Comparison of ENCODE assay signal across 9 mouse cellular contexts in genomic region chr15:6579194-6579768, GRCm38 (mm10). TPM values are rescaled to one million over a fixed set of nuclear protein-coding genes. Genes with fewer than 3 reads are reported as not detected.
DNase-seq lines count a peak whose midpoint lies in the region; ATAC-seq and TF ChIP-seq lines count a peak whose summit lies in the region.
"Had no signal": no experiment of that assay in that cellular context is flagged by ENCODE, and none has a peak within 500 bp of the region (broad histone marks: within the 10 kb centered on the region; RNA-seq: fewer than 3 reads in every experiment).

No protein-coding gene starts in this region.

- H3K27me3 ChIP-seq in heart, postnatal 0 days (ENCODE audit: control insufficient read depth, insufficient read depth, low read length), result no peaks in the 10 kb centered on the region
- H3K27me3 ChIP-seq in CH12.LX (replicated peaks), result no peaks in the 10 kb centered on the region
- no peaks in the 10 kb centered on the region for H3K27me3 ChIP-seq in liver, postnatal 0 days (ENCODE audit: insufficient read depth, low read length)
- no peaks in the 10 kb centered on the region for H3K27me3 ChIP-seq in neural tube, embryonic 15.5 days (replicated peaks)

- no peaks in the 10 kb centered on the region for H3K36me3 ChIP-seq in heart, postnatal 0 days (replicated peaks; ENCODE audit: control insufficient read depth, insufficient read depth, low read length)
- H3K36me3 ChIP-seq in CH12.LX (replicated peaks in 1 of 2; ENCODE audit: control insufficient read depth in 1 of 2, insufficient read depth in 1 of 2, low read length in 1 of 2), result no peaks in the 10 kb centered on the region
- no peaks in the 10 kb centered on the region for H3K36me3 ChIP-seq in liver, postnatal 0 days (replicated peaks; ENCODE audit: insufficient read depth, low read length)
- no peaks in the 10 kb centered on the region for H3K36me3 ChIP-seq in neural tube, embryonic 15.5 days

- H3K9me3 ChIP-seq in heart, postnatal 0 days (replicated peaks; ENCODE audit: control insufficient read depth, low read length), result no peaks in the 10 kb centered on the region
- H3K9me3 ChIP-seq in CH12.LX (replicated peaks; ENCODE audit: low read length), result no peaks in the 10 kb centered on the region
- H3K9me3 ChIP-seq in liver, postnatal 0 days (ENCODE audit: low read length), result no peaks in the 10 kb centered on the region
- no peaks in the 10 kb centered on the region for H3K9me3 ChIP-seq in neural tube, embryonic 15.5 days (replicated peaks)

- TF ChIP-seq RAD21 in CH12.LX (IDR thresholded peaks at IDR 0.05; ENCODE audit: low read depth, low read length), result no peak

- no peak for TF ChIP-seq CTCF in heart, postnatal 0 days (IDR thresholded peaks at IDR 0.05; ENCODE audit: low read depth)
- no peak for TF ChIP-seq CTCF in CH12.LX (conservative IDR thresholded peaks at IDR 0.05 in 1 of 2, IDR thresholded peaks at IDR 0.05 in 1 of 2; ENCODE audit: low read depth in 2 of 2, low read length in 2 of 2)
- TF ChIP-seq CTCF in liver, postnatal 0 days (IDR thresholded peaks at IDR 0.05; ENCODE audit: low read depth), result no peak

- in situ Hi-C loops in CH12.LX (cut with MboI; ENCODE audit: low pct_ligation_motif_present, low pct_unique_long_range_greater_than_20kb, low sequenced_read_pairs), result no loop called here

- no peak for TF ChIP-seq POLR2A in CH12.LX (IDR thresholded peaks at IDR 0.05; ENCODE audit: low read depth, low read length)

- intact Hi-C loops in heart, postnatal 14 days (cut with DNase I), result no loop called here

- peak overlapping the region; percentile 38; the same call in 1 of the 2 replicates for H3K27ac ChIP-seq in heart, postnatal 0 days (ENCODE audit: low read depth)
- H3K27ac ChIP-seq in CH12.LX (ENCODE audit: insufficient read depth, low read depth), result no peak overlapping the region
- H3K27ac ChIP-seq in liver, postnatal 0 days (ENCODE audit: low read depth), result peak overlapping the region; percentile 71
- no peak overlapping the region for H3K27ac ChIP-seq in neural tube, embryonic 15.5 days (replicated peaks)

- no peaks in the 10 kb centered on the region for H3K79me2 ChIP-seq in CH12.LX (replicated peaks; ENCODE audit: control insufficient read depth, extremely low read depth, insufficient read depth, poor library complexity, severe bottlenecking)

- 54% methylated on average over 15 of the region's 15 CpGs for WGBS in heart, postnatal 0 days
- WGBS in liver, postnatal 0 days (ENCODE audit: insufficient replicate concordance), result 22% methylated on average over 15 of the region's 15 CpGs
- 81% methylated on average over 15 of the region's 15 CpGs for WGBS in neural tube, embryonic 15.5 days

- no peak for DNase-seq in heart, postnatal 0 days (ENCODE audit: low spot score)
- DNase-seq in heart, postnatal 14 days, result no peak
- no peak for DNase-seq in CH12.LX (ENCODE audit: extremely low read depth)
- no peak for DNase-seq in liver, postnatal 0 days
- no peak for DNase-seq in left cerebral cortex, adult 8-10 months (ENCODE audit: low spot score in 2 of 2)
- no peak for DNase-seq in kidney, postnatal 36 days
- DNase-seq: adrenal gland, postnatal 14 days had no signal

- H3K4me1 ChIP-seq in heart, postnatal 0 days (ENCODE audit: control insufficient read depth, insufficient read depth), result no peaks in the 10 kb centered on the region
- peaks cover 2 to 11% of the 10 kb centered on the region in 2 experiments; a peak in 2 of 4 replicates for H3K4me1 ChIP-seq in CH12.LX (ENCODE audit: control insufficient read depth in 1 of 2, insufficient read depth in 2 of 2)
- peaks cover 6% of the 10 kb centered on the region for H3K4me1 ChIP-seq in liver, postnatal 0 days (ENCODE audit: insufficient read depth)
- no peaks in the 10 kb centered on the region for H3K4me1 ChIP-seq in neural tube, embryonic 15.5 days

- TF ChIP-seq EP300 in heart, postnatal 0 days (IDR thresholded peaks at IDR 0.05; ENCODE audit: low read depth), result no peak
- TF ChIP-seq EP300 in CH12.LX (IDR thresholded peaks at IDR 0.05; ENCODE audit: low read length), result no peak
- TF ChIP-seq EP300 in liver, postnatal 0 days (IDR thresholded peaks at IDR 0.05; ENCODE audit: low read depth), result no peak

- peak overlapping the region; percentile 54 for H3K4me2 ChIP-seq in heart, postnatal 0 days (ENCODE audit: low read depth, low read length)
- H3K4me2 ChIP-seq in CH12.LX (ENCODE audit: insufficient read depth, low read depth, poor library complexity, severe bottlenecking), result peak overlapping the region; percentile 71
- H3K4me2 ChIP-seq in liver, postnatal 0 days (ENCODE audit: low read depth, low read length), result peak overlapping the region; percentile 61
- H3K4me2 ChIP-seq in neural tube, embryonic 15.5 days, result no peak overlapping the region

- no peak overlapping the region; the same call in 1 of the 2 replicates for H3K9ac ChIP-seq in heart, postnatal 0 days (replicated peaks; ENCODE audit: low read depth, low read length)
- no peak overlapping the region for H3K9ac ChIP-seq in CH12.LX (ENCODE audit: insufficient read depth, low read depth)
- H3K9ac ChIP-seq in liver, postnatal 0 days (replicated peaks), result peak overlapping the region; percentile 6; the same call in 1 of the 2 replicates
- H3K9ac ChIP-seq in neural tube, embryonic 15.5 days (replicated peaks), result no peak overlapping the region

- no peak for ATAC-seq in heart, postnatal 0 days (ENCODE audit: insufficient read depth, low read depth)
- ATAC-seq in erythroid progenitor cell, adult 5-6 weeks (replicated peaks; ENCODE audit: low FRiP score, poor library complexity, severe bottlenecking), result peak; percentile 43; the same call in 1 of the 2 replicates
- ATAC-seq in liver, postnatal 0 days, result peak; percentile 44; the same call in 1 of the 2 replicates
- no peak for ATAC-seq in neural tube, embryonic 15.5 days (ENCODE audit: low FRiP score)

- peak overlapping the region; percentile 29; the same call in 1 of the 2 replicates for H3K4me3 ChIP-seq in heart, postnatal 0 days (ENCODE audit: low read depth, low read length)
- no peak overlapping the region for H3K4me3 ChIP-seq in CH12.LX (replicated peaks in 1 of 3; ENCODE audit: low read depth in 2 of 3, low read length in 2 of 3, poor library complexity in 1 of 3)
- peak overlapping the region; percentile 25 for H3K4me3 ChIP-seq in liver, postnatal 0 days (ENCODE audit: low read depth, low read length)
- H3K4me3 ChIP-seq in neural tube, embryonic 15.5 days (replicated peaks), result no peak overlapping the region

- dilution Hi-C loops in CH12.LX (cut with MboI; ENCODE audit: extremely low pct_ligation_motif_present, extremely low pct_unique_long_range_greater_than_20kb, low sequenced_read_pairs), result no loop called here

TF ChIP-seq in CH12.LX, 34 proteins besides CTCF, POLR2A, EP300 and RAD21:
- TF ChIP-seq JUND (conservative IDR thresholded peaks at IDR 0.05; ENCODE audit: low read depth, low read length), result no peak
- TF ChIP-seq SIN3A (IDR thresholded peaks at IDR 0.05; ENCODE audit: low read length), result no peak
- TF ChIP-seq CHD1 (IDR thresholded peaks at IDR 0.05; ENCODE audit: low read depth, low read length), result no peak
- TF ChIP-seq IRF4 (IDR thresholded peaks at IDR 0.05; ENCODE audit: low read depth, low read length), result no peak
- TF ChIP-seq TCF12 (IDR thresholded peaks at IDR 0.05; ENCODE audit: low read depth, low read length), result no peak
- no peak for TF ChIP-seq UBTF (IDR thresholded peaks at IDR 0.05; ENCODE audit: low read depth, low read length)
- TF ChIP-seq BHLHE40 (IDR thresholded peaks at IDR 0.05; ENCODE audit: low read depth, low read length), result 0 out of 2 replicates have a peak, but pooled peaks have one; percentile 16
- TF ChIP-seq JUN (IDR thresholded peaks at IDR 0.05; ENCODE audit: insufficient read depth, low read depth, low read length), result no peak
- peak; percentile 59 for TF ChIP-seq ZNF384 (IDR thresholded peaks at IDR 0.05; ENCODE audit: low read depth, low read length)
- TF ChIP-seq MXI1 (IDR thresholded peaks at IDR 0.05; ENCODE audit: low read depth, low read length), result no peak

RNA-seq across cellular contexts. Expression of gene Fyb, which starts 56.6 kb away (rescaled TPM):
- total RNA-seq in heart, postnatal 0 days (2014; rRNA removed; ENCODE audit: low replicate concordance), result 1.7 TPM in 1 of 2 replicates, not detected in the other
- 1.8 and 3.2 TPM in 2 replicates for polyA plus RNA-seq in heart, postnatal 0 days (2015; fragmentation: Nextera tagmentation; extraction: Ambion mirVana)
- 10 to 100 TPM; 34.6 to 36.2 TPM for total RNA-seq in heart, postnatal 14 days (2021)
- total RNA-seq in CH12.LX (2012; rRNA removed), result 53.1 and 60.1 TPM in 2 replicates
- 13.4 and 17.6 TPM in 2 replicates for total RNA-seq in CH12.LX (2014; rRNA removed)
- polyA plus RNA-seq in CH12.LX (2012; ENCODE audit: insufficient read length, low read depth), result 32.2 and 127 TPM in 2 replicates
- 97.7 and 102 TPM in 2 replicates for total RNA-seq in erythroid progenitor cell, adult 5-6 weeks (2015; ENCODE audit: low replicate concordance)
- 27.0 and 29.8 TPM in 2 replicates for total RNA-seq in erythroid progenitor cell, adult 5-6 weeks (2017; ENCODE audit: low replicate concordance)
- polyA plus RNA-seq in liver, postnatal 0 days (2015; fragmentation: Nextera tagmentation; extraction: Ambion mirVana), result 28.0 and 29.7 TPM in 2 replicates
- 4.0 and 16.1 TPM in 2 replicates for polyA plus RNA-seq in neural tube, embryonic 15.5 days (2015; fragmentation: Nextera tagmentation; extraction: Ambion mirVana)
- 10 to 100 TPM in 3 of 4 experiments, 1 to 10 TPM in 1; 6.3 to 17.3 (median 13.4) TPM for total RNA-seq in left cerebral cortex, adult 8-10 months (2022)

Comparison
In these comparisons a context has a peak if more than half of its experiments do, and no peak if none do; other contexts are left out.
1. ATAC-seq: peak in erythroid progenitor cell, adult 5-6 weeks (single experiment) and liver, postnatal 0 days (single experiment); none in heart, postnatal 0 days (single experiment) and neural tube, embryonic 15.5 days (single experiment).
2. H3K27ac ChIP-seq: peak in heart, postnatal 0 days (single experiment) and liver, postnatal 0 days (single experiment); none in CH12.LX (single experiment) and neural tube, embryonic 15.5 days (single experiment).
3. H3K4me3 ChIP-seq: peak in heart, postnatal 0 days (single experiment) and liver, postnatal 0 days (single experiment); none in CH12.LX (0 of 3) and neural tube, embryonic 15.5 days (single experiment).